Mouse (Mus musculus) right cerebral cortex, adult 18-20 months (tissue): ENCODE data around the gene Gm20696.

Source experiments
- DNase-seq: peaks from one replicate; pipeline ENCODE4 v3.0.0; 2022; ENCODE audit warnings: mixed read lengths

The Gm20696 gene

GRCm38 (mm10) chr6:99248396-99248795, 418.2 kb downstream of the Gm20696 start:
- no peak for DNase-seq

- DNase-seq: no peak
Observed at GRCm38 (mm10) chr6:99241625-99242395, 424.8 kb downstream of the Gm20696 start.

- DNase-seq: no peak
Observed at GRCm38 (mm10) chr6:99240764-99241163, 425.8 kb downstream of the Gm20696 start.

GRCm38 (mm10) chr6:99235588-99235987, 431.0 kb downstream of the Gm20696 start:
- DNase-seq: peak; percentile 15

- no peak for DNase-seq
Observed at GRCm38 (mm10) chr6:99233411-99233810, 433.2 kb downstream of the Gm20696 start.

- no peak for DNase-seq
Observed at GRCm38 (mm10) chr6:99228336-99228870, 438.2 kb downstream of the Gm20696 start.

GRCm38 (mm10) chr6:99221147-99221546, 445.4 kb downstream of the Gm20696 start:
- no peak for DNase-seq

- no peak for DNase-seq
Observed at GRCm38 (mm10) chr6:99220472-99220871, 446.1 kb downstream of the Gm20696 start.

GRCm38 (mm10) chr6:99217846-99218245, 448.8 kb downstream of the Gm20696 start:
- no peak for DNase-seq

GRCm38 (mm10) chr6:99217155-99217554, 449.4 kb downstream of the Gm20696 start:
- no peak for DNase-seq

GRCm38 (mm10) chr6:99212461-99212860, 454.1 kb downstream of the Gm20696 start:
- no peak for DNase-seq

GRCm38 (mm10) chr6:99211663-99212333, 454.8 kb downstream of the Gm20696 start:
- DNase-seq: no peak

- DNase-seq: no peak
Observed at GRCm38 (mm10) chr6:99210161-99210560, 456.4 kb downstream of the Gm20696 start.
